Mouse (Mus musculus) skeletal muscle tissue, adult 2 months (tissue): ENCODE data around the gene Ak1.

Experiments used
- DNase-seq: peaks from one replicate; pipeline ENCODE4 v3.0.0-alpha.2; 2012; ENCODE audit warnings: low read depth, low spot score

Gene Ak1

GRCm38 (mm10) chr2:32628044-32628550 lies 6.5 kb downstream of the Ak1 start:
- no peak for DNase-seq

- peak; percentile 83 for DNase-seq
These were observed 7.2 kb downstream of the Ak1 start for GRCm38 (mm10) chr2:32628729-32629128.

DNA sequence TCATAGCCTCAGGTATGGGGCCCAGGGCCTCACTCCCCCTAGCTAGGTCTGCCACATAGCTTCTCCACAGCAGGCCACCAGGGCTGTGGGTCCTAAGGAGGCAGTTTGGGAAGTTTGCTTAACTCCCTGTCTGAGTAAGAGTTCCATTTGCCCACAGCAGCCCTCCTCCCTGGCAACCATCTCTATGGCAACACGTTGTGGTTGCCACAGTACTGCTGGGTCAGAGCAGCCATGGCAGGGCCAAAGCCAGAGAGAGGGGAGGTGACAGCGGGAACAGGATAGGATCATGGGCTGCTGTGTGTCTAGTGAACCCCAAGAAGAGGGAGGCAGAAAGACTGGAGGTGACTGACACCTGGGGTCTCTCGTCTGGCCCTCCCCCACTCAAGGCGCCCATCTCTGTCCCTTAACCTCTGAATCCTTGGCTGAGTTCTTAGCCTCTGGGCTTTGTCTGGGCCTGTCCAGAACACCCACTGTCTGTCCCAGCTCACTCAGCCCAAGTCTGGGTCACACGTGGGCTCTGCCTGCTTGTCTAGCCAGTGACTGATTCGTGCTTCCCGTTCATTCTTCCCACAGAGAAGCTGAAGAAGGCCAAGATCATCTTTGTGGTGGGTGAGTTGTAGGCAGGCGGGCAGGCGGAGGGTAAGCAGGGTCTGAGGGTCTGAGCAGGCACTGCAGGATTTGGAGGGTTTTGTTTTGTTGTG lies 7.9 kb downstream of the Ak1 start:
- no peak for DNase-seq

GRCm38 (mm10) chr2:32630036-32630435 lies 8.5 kb downstream of the Ak1 start:
- DNase-seq = no peak

GRCm38 (mm10) chr2:32631046-32631445 lies 9.5 kb downstream of the Ak1 start:
- no peak for DNase-seq

- DNase-seq = peak; percentile 82
These were observed 10.3 kb downstream of the Ak1 start for GRCm38 (mm10) chr2:32631737-32632394.

GRCm38 (mm10) chr2:32633660-32634059 lies 12.1 kb downstream of the Ak1 start:
- DNase-seq = no peak

DNA sequence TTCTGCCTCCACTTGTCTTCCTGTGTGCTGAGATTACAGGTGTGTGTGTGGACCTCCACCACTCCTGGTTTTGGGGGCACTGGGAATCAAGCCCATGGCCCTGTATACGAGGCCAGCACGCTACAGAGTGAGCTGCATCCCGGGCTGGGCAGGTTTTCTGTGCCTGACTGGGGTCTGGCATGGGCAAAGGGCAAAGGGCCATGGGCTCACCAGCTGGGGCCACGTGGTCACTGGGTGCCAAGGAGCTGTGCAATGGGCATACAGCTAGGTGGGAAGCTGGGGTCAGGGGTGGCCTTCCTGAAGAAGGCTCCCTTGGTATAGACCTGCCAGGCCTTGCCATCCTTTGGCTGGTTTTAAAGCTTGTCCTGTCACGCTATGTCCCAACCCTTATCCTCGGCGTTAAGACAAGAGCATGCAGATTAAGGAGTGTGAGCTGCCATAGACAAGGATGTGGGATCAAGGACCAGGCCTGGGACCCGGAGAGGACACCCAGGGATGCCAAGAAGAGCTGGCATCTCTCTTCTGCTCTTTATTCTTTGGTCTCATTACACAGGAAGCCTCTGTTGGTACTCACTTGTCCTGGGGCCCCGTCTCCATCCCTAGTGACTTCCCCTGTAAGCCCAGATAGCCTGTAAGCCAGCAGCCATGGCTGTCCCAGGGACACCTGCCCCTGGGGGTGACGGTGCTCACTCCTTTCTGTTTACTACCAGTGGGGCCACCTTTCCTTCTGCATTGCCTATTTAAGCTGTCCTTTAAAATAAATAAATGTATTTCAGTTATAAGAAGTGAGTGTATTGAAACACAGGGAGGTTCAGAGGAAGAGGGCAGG lies 12.9 kb downstream of the Ak1 start:
- no peak for DNase-seq

DNA sequence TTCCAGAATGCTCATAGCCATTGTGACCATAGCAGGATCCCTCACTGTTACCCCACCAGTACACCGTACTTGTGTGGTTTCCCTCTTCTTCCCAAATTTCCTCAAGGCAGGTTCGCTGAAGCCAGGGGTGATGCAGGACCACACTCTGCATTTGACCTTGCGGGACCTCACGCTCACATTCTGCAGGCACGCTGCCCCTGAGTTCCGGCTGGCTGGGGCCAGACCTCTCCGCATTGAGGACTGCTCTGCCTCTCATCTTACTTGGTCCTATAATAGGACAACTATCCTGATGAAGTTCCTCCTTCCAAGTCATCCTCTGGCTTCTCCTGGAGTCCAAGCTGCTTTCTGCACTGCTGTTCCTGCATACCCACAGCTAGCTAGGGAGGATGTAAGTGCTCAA lies 15.1 kb downstream of the Ak1 start:
- no peak for DNase-seq

DNA sequence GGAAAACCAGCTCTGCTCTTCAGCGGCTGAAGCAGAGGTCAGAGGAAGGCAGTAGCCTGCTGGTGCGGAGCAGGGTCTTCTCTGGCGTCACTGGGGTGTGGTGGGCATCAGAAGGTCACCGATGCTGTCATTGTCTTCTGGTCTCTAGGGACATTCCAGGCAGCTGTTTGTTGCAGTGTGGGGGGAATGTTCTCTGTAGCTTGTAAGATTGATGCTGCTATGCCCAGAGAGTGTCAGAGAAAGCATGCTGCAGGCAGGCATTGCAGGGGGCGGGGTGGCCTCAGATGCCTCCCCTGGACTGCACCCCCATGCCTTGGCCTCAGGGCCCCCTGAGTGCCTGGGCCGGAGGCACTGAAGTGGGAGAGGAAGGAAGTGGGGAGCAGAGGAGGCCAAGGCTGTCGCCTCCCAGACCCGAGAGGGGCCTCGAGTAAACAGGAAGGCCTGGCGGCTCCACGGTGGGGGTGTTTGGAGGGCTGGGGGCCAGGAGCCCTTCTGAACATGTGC lies 16.3 kb downstream of the Ak1 start:
- no peak for DNase-seq

- no peak for DNase-seq
These were observed 18.1 kb downstream of the Ak1 start for GRCm38 (mm10) chr2:32639632-32640031.

GRCm38 (mm10) chr2:32640550-32641051 lies 19.0 kb downstream of the Ak1 start:
- DNase-seq = no peak

DNA sequence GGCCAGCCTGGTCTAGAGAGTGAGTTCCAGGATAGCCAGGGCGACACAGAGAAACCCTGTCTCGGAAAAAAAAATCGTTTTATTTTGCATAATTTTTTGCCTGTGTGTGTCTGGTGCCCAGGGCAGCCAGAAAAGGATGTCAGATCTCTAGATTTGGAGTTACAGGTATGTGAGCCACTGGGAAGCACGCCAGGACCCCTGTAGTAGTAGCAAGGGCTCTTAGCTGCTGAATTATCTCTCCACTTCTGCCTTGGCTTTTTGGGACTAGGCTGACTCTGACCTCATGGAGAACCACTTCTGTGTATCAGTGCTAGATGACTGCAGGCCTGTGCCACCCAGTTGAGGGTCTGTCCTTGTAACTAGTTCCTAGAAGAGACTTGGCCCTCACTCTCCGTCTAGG lies 20.3 kb downstream of the Ak1 start:
- no peak for DNase-seq

DNA sequence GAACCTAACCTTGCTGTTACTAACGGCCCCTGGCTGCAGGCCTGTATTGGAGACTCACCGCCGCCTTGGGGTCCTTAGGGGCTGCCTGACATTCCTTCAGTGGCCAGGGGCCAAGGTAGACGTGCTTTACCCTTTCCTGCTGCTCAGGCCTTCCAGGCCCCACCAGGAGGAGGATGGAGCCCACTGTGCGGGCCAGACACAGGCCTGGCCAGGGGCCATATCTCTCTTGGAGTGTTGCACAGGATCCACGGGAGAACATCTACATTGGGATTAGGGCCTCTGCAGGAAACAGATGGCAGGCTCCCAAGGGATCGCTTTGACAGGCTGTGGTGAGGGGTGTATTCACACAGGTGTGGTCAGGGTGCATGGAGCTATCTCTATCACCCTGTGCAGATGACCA lies 21.3 kb downstream of the Ak1 start:
- DNase-seq = no peak

GRCm38 (mm10) chr2:32644083-32644482 lies 22.5 kb downstream of the Ak1 start:
- DNase-seq = no peak

DNA sequence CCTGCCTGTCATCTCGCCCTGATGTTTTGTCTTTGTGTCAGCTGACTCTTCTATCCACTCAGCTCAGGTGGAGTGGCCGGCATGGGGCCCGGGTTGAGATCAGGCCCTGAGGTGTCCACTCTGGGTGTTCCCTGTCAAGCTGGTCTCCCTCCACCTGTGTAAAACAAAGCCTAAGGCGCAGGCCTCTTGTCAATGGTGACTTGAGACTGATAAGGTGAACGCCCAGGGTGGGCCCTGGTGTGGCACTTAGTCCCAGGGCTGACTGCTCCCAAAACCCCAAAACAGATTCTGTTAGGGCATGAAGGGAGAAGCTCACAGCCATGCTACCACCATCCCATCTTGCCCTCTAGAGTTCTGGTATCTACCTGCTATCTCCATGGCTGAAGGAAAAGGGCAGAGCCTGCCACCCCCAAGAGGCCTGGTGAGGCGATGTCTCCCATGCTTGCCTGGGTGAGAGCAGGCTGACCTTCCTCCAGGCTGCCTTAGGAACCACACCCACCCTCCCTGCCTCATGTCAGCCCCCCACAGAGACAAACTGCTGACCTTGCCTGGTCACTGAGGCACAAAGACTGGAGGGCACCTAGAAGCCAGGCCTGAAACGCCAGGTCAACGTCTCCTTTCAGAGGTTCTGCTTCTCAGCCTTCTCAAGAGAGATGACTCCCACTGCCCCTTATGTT lies 23.4 kb downstream of the Ak1 start:
- DNase-seq = no peak

- no peak for DNase-seq
These were observed 24.1 kb downstream of the Ak1 start for GRCm38 (mm10) chr2:32645647-32646046.

DNA sequence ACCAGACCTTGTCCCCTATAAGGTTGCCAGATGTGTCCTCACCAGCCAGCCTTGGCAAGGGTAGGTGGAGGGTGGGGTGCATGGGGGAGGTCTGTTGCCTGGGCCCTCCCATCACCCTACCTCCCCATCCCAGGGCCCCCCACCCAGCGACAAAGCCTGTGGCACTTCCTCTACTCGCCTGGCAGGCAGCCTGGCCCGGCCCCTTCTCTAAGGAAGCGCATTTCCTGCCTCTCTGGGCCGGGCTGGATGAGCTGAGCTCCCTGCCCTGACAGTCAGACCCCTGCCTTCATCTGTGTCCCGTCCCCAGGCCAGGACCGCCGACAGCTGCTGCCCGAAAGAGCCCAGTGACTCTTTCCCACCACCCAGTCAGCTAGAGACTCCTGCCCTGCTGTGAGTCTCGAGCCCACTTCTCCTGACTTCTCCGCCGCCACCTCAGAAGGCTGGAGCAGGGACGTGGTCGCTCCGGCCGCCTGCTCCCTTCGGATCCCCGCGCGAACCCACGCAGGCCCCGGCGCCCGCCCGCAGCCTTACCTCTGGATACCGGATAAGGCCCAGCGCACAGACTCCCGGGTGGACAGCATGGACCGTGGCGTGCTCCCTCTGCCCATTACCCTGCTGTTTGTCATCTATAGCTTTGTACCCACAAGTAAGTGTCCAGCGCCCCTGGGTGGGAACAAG lies 25.0 kb downstream of the Ak1 start, which contains the start of gene Eng:
Gene Eng (plus strand): TSS at position 217 of the 678 bp plus-strand sequence.
- DNase-seq = peak; percentile 51

DNA sequence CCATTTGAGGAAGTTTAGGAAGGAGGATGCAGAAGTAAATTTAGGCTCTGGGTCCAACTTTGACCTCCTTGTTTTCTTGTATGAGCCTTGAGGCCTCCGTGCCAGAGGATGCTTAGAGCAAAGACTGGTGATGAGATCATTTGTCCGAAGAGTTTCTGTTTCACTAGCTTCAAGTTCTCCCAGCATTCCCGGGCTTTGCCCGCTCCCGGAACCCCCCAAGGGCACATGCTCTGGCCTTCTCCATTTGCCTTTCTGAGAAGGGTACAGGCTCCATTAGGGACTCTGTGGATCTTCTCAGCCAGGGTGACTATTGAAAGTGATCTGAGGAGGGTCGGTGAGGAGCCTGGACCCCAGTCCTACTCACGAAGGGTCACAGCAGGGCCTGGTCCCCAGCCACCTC lies 25.8 kb downstream of the Ak1 start:
- no peak for DNase-seq

- DNase-seq = no peak
These were observed 32.2 kb downstream of the Ak1 start for GRCm38 (mm10) chr2:32653764-32654163.
